In the genomic region with DNA sequence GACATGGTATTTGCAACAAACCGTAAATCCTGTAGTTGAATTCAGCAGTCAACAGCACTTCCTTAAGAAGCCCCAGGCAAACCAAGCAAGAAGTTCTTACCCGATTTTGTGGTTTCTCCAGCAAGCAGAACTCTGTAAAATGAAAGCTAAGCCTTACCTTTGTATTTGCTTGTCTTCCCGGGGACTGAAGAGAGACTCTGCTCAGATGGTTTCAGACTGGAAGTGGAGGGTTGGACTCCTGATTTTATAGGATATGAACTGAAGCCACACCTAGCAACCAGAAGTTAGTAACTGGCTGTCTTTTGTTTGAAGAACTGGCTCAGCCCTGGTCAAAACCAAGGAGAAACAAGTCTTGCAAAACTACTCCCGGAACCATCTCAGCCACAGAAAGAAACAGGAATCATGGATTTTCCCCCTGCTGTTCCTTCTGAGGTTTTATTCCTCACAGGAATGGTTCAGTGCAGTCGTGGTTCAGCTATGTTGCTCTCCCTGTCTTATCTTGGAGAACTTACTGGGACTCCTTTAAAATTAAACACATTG, we compare ENCODE assay signal across 8 mouse cellular contexts. TPM values are rescaled to one million over a fixed set of nuclear protein-coding genes. Genes with fewer than 3 reads are reported as not detected.
DNase-seq lines count a peak whose midpoint lies in the region; ATAC-seq and TF ChIP-seq lines count a peak whose summit lies in the region.

A gene (minus strand): TSS at position 490 of the 540 bp plus-strand sequence.

- intact Hi-C loops in heart, adult 2 months (cut with DNase I) = no loop called here

- no peak for TF ChIP-seq EP300 in heart, adult 2 months (IDR thresholded peaks at IDR 0.05; ENCODE audit: insufficient read depth, low read depth, low read length)

- DNase-seq in CD4-positive helper T cell, adult 2 months (ENCODE audit: low read depth, low spot score) = peak; percentile 15
- DNase-seq in adrenal gland, adult 2 months = no peak
- peak; percentile 31 to 59 for DNase-seq in heart, adult 2 months
- DNase-seq in large intestine, adult 2 months (ENCODE audit: low read depth, low spot score) = peak; percentile 71
- no peak for DNase-seq in right cerebral cortex, postnatal 10 days (ENCODE audit: low spot score in 2 of 2)
- no peak for DNase-seq in frontal cortex, postnatal 10 days (ENCODE audit: low spot score in 2 of 2)

- no peaks in the 10 kb centered on the region for H3K9me3 ChIP-seq in forebrain, embryonic 12.5 days

- H3K4me3 ChIP-seq in heart, adult 2 months = peak within 1 kb of the TSS; percentile 51
- no peak within 1 kb of the TSS for H3K4me3 ChIP-seq in forebrain, embryonic 12.5 days (replicated peaks)

- no peak within 1 kb of the TSS for H3K4me2 ChIP-seq in forebrain, embryonic 12.5 days

- TF ChIP-seq CTCF in heart, adult 2 months (IDR thresholded peaks at IDR 0.05) = no peak

- H3K4me1 ChIP-seq in heart, adult 2 months (ENCODE audit: control insufficient read depth, insufficient read depth, low read length) = peaks cover 2% of the 10 kb centered on the region
- no peaks in the 10 kb centered on the region for H3K4me1 ChIP-seq in forebrain, embryonic 12.5 days

- peaks cover 2% of the 10 kb centered on the region; the same call in 1 of the 2 replicates for H3K36me3 ChIP-seq in heart, adult 2 months (ENCODE audit: control insufficient read depth, insufficient read depth, low read length)
- no peaks in the 10 kb centered on the region for H3K36me3 ChIP-seq in forebrain, embryonic 12.5 days (replicated peaks)

- TF ChIP-seq POLR2A in heart, adult 2 months (IDR thresholded peaks at IDR 0.05; ENCODE audit: insufficient read depth, low read depth, low read length) = peak; percentile 94

- H3K27me3 ChIP-seq in heart, adult 2 months (ENCODE audit: control insufficient read depth, insufficient read depth, low read length) = no peaks in the 10 kb centered on the region
- H3K27me3 ChIP-seq in forebrain, embryonic 12.5 days = no peaks in the 10 kb centered on the region

- 28% methylated on average over 5 of the region's 5 CpGs for WGBS in heart, adult 2 months
- 4% methylated on average over 5 of the region's 5 CpGs for WGBS in large intestine, adult 2 months
- WGBS in forebrain, embryonic 12.5 days = 81% methylated on average over 5 of the region's 5 CpGs

- ATAC-seq in neutrophil, adult 5-6 weeks (ENCODE audit: extremely low read depth, insufficient number of reproducible peaks, low FRiP score, poor library complexity, severe bottlenecking) = peak; percentile 51
- ATAC-seq in forebrain, embryonic 12.5 days (ENCODE audit: low FRiP score) = no peak

- peak within 1 kb of the TSS; percentile 68 for H3K27ac ChIP-seq in heart, adult 2 months
- no peak within 1 kb of the TSS for H3K27ac ChIP-seq in forebrain, embryonic 12.5 days

- H3K79me2 ChIP-seq in heart, adult 2 months (replicated peaks; ENCODE audit: control insufficient read depth, insufficient read depth, low read length) = no peaks in the 10 kb centered on the region

- peak within 1 kb of the TSS; percentile 66 for H3K9ac ChIP-seq in heart, adult 2 months (ENCODE audit: low read depth, low read length)
- no peak within 1 kb of the TSS for H3K9ac ChIP-seq in forebrain, embryonic 12.5 days

RNA-seq across cellular contexts. Expression of the gene that starts here (rescaled TPM):
- 10 to 100 TPM; 13.4 to 23.5 TPM for total RNA-seq in adrenal gland, adult 2 months (2021)
- 0.40 and 0.58 TPM in 2 replicates for polyA plus RNA-seq in adrenal gland, adult 2 months (2012; rRNA removed)
- 10 to 100 TPM; 17.3 to 19.9 TPM for total RNA-seq in heart, adult 2 months (2021)
- 10.4 and 13.6 TPM in 2 replicates for polyA plus RNA-seq in heart, adult 2 months (2012; rRNA removed)
- polyA plus RNA-seq in large intestine, adult 2 months (2012; rRNA removed) = 5.7 and 6.0 TPM in 2 replicates
- total RNA-seq in neutrophil, adult 5-6 weeks (2017) = 822 and 887 TPM in 2 replicates
- 4.8 and 5.2 TPM in 2 replicates for polyA plus RNA-seq in forebrain, embryonic 12.5 days (2016; fragmentation: Nextera tagmentation; extraction: Ambion mirVana)

Comparison
In these comparisons a context has a peak if more than half of its experiments do, and no peak if none do; other contexts are left out.
1. RNA of the gene that starts here (total RNA-seq): 822 to 887 TPM in neutrophil, adult 5-6 weeks; 13.4 to 23.5 TPM in adrenal gland, adult 2 months and 17.3 to 19.9 TPM in heart, adult 2 months; every median in the first group is over 10 times any median in the second.
2. DNase-seq: peak in CD4-positive helper T cell, adult 2 months (single experiment), heart, adult 2 months (2 of 2) and large intestine, adult 2 months (single experiment); none in adrenal gland, adult 2 months (single experiment), right cerebral cortex, postnatal 10 days (0 of 2) and frontal cortex, postnatal 10 days (0 of 2).